In the genomic region with DNA sequence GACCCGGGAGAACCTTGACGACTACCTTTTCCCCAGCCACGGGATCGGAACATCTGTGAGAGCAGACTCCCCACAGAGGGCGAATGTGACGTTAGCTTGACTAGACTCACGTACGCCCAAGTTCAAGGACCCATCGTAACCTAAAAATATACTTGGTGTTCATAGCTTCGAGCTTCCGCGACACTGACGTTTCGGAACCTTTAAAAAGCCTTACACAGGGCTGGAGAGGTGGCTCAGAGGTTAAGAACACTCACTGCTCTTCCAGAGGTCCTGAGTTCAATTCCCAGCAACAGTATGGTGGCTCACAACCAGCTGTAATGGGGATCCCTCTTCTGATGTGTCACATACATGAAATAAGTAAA, we compare ENCODE assay signal across 8 mouse cellular contexts. TPM values are rescaled to one million over a fixed set of nuclear protein-coding genes. Genes with fewer than 3 reads are reported as not detected.
DNase-seq lines count a peak whose midpoint lies in the region; ATAC-seq and TF ChIP-seq lines count a peak whose summit lies in the region.

No protein-coding gene starts in this region.

- no peak for ATAC-seq in forebrain, embryonic 12.5 days (ENCODE audit: low FRiP score)
- no peak for ATAC-seq in liver, embryonic 13.5 days (ENCODE audit: low read depth)
- ATAC-seq in frontal cortex, adult (ENCODE audit: low TSS enrichment): no peak

- peak overlapping the region; percentile 68 for H3K9ac ChIP-seq in forebrain, embryonic 12.5 days
- H3K9ac ChIP-seq in liver, embryonic 13.5 days: peak overlapping the region; percentile 82

- H3K79me3 ChIP-seq in C2C12 (ENCODE audit: low read depth): peaks cover 29% of the 10 kb centered on the region

- DNase-seq in heart, embryonic 10.5 days (ENCODE audit: low spot score): no peak
- no peak for DNase-seq in heart, postnatal 4 days
- DNase-seq in liver, embryonic 13.5 days: no peak
- no peak for DNase-seq in layer of hippocampus, postnatal 25 days (ENCODE audit: extremely low spot score in 1 of 2, low spot score in 1 of 2)
- DNase-seq in adrenal gland, postnatal 25 days: no peak

- 0 out of 2 replicates have a peak, but pooled peaks cover 2% of the 10 kb centered on the region for H3K36me3 ChIP-seq in heart, embryonic 10.5 days
- peaks cover 3% of the 10 kb centered on the region for H3K36me3 ChIP-seq in C2C12 (ENCODE audit: control insufficient read depth, insufficient read depth)
- no peaks in the 10 kb centered on the region for H3K36me3 ChIP-seq in forebrain, embryonic 12.5 days (replicated peaks)
- H3K36me3 ChIP-seq in liver, embryonic 13.5 days: no peaks in the 10 kb centered on the region; the same call in 1 of the 2 replicates

- H3K27ac ChIP-seq in heart, embryonic 10.5 days: peak overlapping the region; percentile 97
- peak overlapping the region; percentile 98 for H3K27ac ChIP-seq in forebrain, embryonic 12.5 days
- H3K27ac ChIP-seq in liver, embryonic 13.5 days: peak overlapping the region; percentile 97

- WGBS in heart, embryonic 10.5 days: under 1% methylated on average over 14 of the region's 14 CpGs
- 0% methylated on average over 14 of the region's 14 CpGs for WGBS in forebrain, embryonic 12.5 days
- under 1% methylated on average over 14 of the region's 14 CpGs for WGBS in liver, embryonic 13.5 days (ENCODE audit: insufficient replicate concordance)

- H3K4me2 ChIP-seq in forebrain, embryonic 12.5 days: peak overlapping the region; percentile 91
- H3K4me2 ChIP-seq in liver, embryonic 13.5 days: peak overlapping the region; percentile 89

- TF ChIP-seq CTCF in C2C12 (IDR thresholded peaks at IDR 0.05; ENCODE audit: control insufficient read depth, insufficient read depth, insufficient read length): no peak

- peak overlapping the region; percentile 99 for H3K4me3 ChIP-seq in heart, embryonic 10.5 days
- H3K4me3 ChIP-seq in C2C12 (ENCODE audit: insufficient read depth, poor library complexity, severe bottlenecking): peak overlapping the region; percentile 79
- H3K4me3 ChIP-seq in forebrain, embryonic 12.5 days (replicated peaks): peak overlapping the region; percentile 100
- peak overlapping the region; percentile 100 for H3K4me3 ChIP-seq in liver, embryonic 13.5 days (replicated peaks)

- peak overlapping the region; percentile 80 for H3ac ChIP-seq in C2C12 (ENCODE audit: control insufficient read depth, insufficient read length, low read depth)

- no peaks in the 10 kb centered on the region for H3K9me3 ChIP-seq in heart, embryonic 10.5 days
- H3K9me3 ChIP-seq in forebrain, embryonic 12.5 days: no peaks in the 10 kb centered on the region
- no peaks in the 10 kb centered on the region for H3K9me3 ChIP-seq in liver, embryonic 13.5 days (replicated peaks)

- peaks cover 2% of the 10 kb centered on the region; the same call in 1 of the 2 replicates for H3K4me1 ChIP-seq in heart, embryonic 10.5 days
- peaks cover 12% of the 10 kb centered on the region for H3K4me1 ChIP-seq in forebrain, embryonic 12.5 days
- H3K4me1 ChIP-seq in liver, embryonic 13.5 days (replicated peaks): peaks cover 20% of the 10 kb centered on the region

- H3K27me3 ChIP-seq in heart, embryonic 10.5 days (ENCODE audit: insufficient read depth, poor library complexity, severe bottlenecking): no peaks in the 10 kb centered on the region
- H3K27me3 ChIP-seq in C2C12 (ENCODE audit: control insufficient read depth, insufficient read depth, insufficient read length): no peaks in the 10 kb centered on the region
- no peaks in the 10 kb centered on the region for H3K27me3 ChIP-seq in forebrain, embryonic 12.5 days
- H3K27me3 ChIP-seq in liver, embryonic 13.5 days: no peaks in the 10 kb centered on the region

- peaks cover 40% of the 10 kb centered on the region for H3K79me2 ChIP-seq in C2C12 (ENCODE audit: control insufficient read depth, insufficient read depth)

TF ChIP-seq in C2C12, 6 proteins besides CTCF, POLR2A, EP300 and RAD21:
- no peak for TF ChIP-seq CEBPB (IDR thresholded peaks at IDR 0.05; ENCODE audit: low read depth)
- TF ChIP-seq FOSL1 (IDR thresholded peaks at IDR 0.05; ENCODE audit: insufficient read depth, low read length, poor library complexity, severe bottlenecking): no peak
- TF ChIP-seq MYOG (IDR thresholded peaks at IDR 0.05; ENCODE audit: control insufficient read depth, extremely low read depth, insufficient read length): no peak
- TF ChIP-seq MYOD1 (IDR thresholded peaks at IDR 0.05; ENCODE audit: control insufficient read depth, insufficient read length, low read depth): no peak
- no peak for TF ChIP-seq MAX (IDR thresholded peaks at IDR 0.05)
- no peak for TF ChIP-seq USF1 (IDR thresholded peaks at IDR 0.05; ENCODE audit: low read depth)

RNA-seq across cellular contexts. Expression of gene Cdk13, which starts 0.7 kb away (rescaled TPM):
- polyA plus RNA-seq in heart, embryonic 10.5 days (2016; fragmentation: Nextera tagmentation; extraction: Ambion mirVana): 11.7 and 13.5 TPM in 2 replicates
- total RNA-seq in heart, postnatal 4 days (2021): 10 to 100 TPM; 40.8 to 42.3 TPM
- polyA plus RNA-seq in C2C12 (2012; fragmentation: generic; extraction: Trizol): 15.9 TPM
- 18.8 and 27.7 TPM in 2 replicates for polyA plus RNA-seq in forebrain, embryonic 12.5 days (2016; fragmentation: Nextera tagmentation; extraction: Ambion mirVana)
- polyA plus RNA-seq in liver, embryonic 13.5 days (2015; fragmentation: Nextera tagmentation; extraction: Ambion mirVana): 7.5 and 7.6 TPM in 2 replicates
- 10 to 100 TPM; 50.0 to 67.5 TPM for total RNA-seq in layer of hippocampus, postnatal 25 days (2021)
- 61.1 and 70.2 TPM in 2 replicates for total RNA-seq in adrenal gland, postnatal 25 days (2021)
